Mouse (Mus musculus): ENCODE results near the gene Stpg4.

The Stpg4 gene

GRCm38 (mm10) chr17:87349069-87349468, 78.5 kb downstream of the Stpg4 start:
- DNase-seq, result no peak

GRCm38 (mm10) chr17:87348353-87348752, 79.2 kb downstream of the Stpg4 start:
- no peak for DNase-seq

- no peak for DNase-seq
Observed at GRCm38 (mm10) chr17:87345252-87345593, 82.3 kb downstream of the Stpg4 start.

- DNase-seq, result no peak
Observed at GRCm38 (mm10) chr17:87344441-87345251, 82.9 kb downstream of the Stpg4 start.

- DNase-seq, result no peak
Observed at GRCm38 (mm10) chr17:87343060-87343703, 84.4 kb downstream of the Stpg4 start.
